Mouse (Mus musculus) gastrocnemius, adult 18-20 months (tissue): Measurements from ENCODE around the gene Nos1ap. TPM values are rescaled to one million over a fixed set of nuclear protein-coding genes. Genes with fewer than 3 reads are reported as not detected.
A peak's percentile ranks its signal among the peaks of the same experiment; 100 is the strongest.

ENCODE experiments used
- DNase-seq: peaks from one replicate; pipeline ENCODE4 v3.0.0; 2021; ENCODE audit warnings: low spot score
- total RNA-seq, 2 experiments: library from RNA; stranded (reverse); gene quantifications; 2 replicates each; pipeline ENCODE4 v1.2.3; 2021

Gene Nos1ap
- total RNA-seq, 2 experiments from 2014 or later, result 1.4 to 1.5 TPM

- no peak for DNase-seq
These were observed 290.2 kb downstream of the Nos1ap start for GRCm38 (mm10) chr1:170299496-170299895.

- no peak for DNase-seq
These were observed 294.7 kb downstream of the Nos1ap start for GRCm38 (mm10) chr1:170294786-170295570.

- no peak for DNase-seq
These were observed 296.4 kb downstream of the Nos1ap start for GRCm38 (mm10) chr1:170293257-170293656.

GRCm38 (mm10) chr1:170292239-170292951, 297.3 kb downstream of the Nos1ap start:
- peak; percentile 33 for DNase-seq

- DNase-seq, result no peak
These were observed 307.1 kb downstream of the Nos1ap start for GRCm38 (mm10) chr1:170282415-170283129.

- DNase-seq, result no peak
These were observed 312.6 kb downstream of the Nos1ap start, which contains the start of gene Sh2d1b1 for GRCm38 (mm10) chr1:170277016-170277415. TSS of gene Sh2d1b1 (plus strand) at chr1:170277320.

- DNase-seq, result no peak
These were observed 316.4 kb downstream of the Nos1ap start for GRCm38 (mm10) chr1:170273252-170273651.

- DNase-seq, result no peak
These were observed 319.0 kb downstream of the Nos1ap start for GRCm38 (mm10) chr1:170270696-170271095.

GRCm38 (mm10) chr1:170270281-170270680, 319.4 kb downstream of the Nos1ap start:
- no peak for DNase-seq

GRCm38 (mm10) chr1:170255560-170255910, 334.1 kb downstream of the Nos1ap start:
- DNase-seq, result peak; percentile 78

- no peak for DNase-seq
These were observed 334.6 kb downstream of the Nos1ap start for GRCm38 (mm10) chr1:170254893-170255559.

Other genes with a start within 250 kb of the Nos1ap start
- 1 to 10 TPM; 2.8 to 3.3 TPM for gene Olfml2b, start 54.7 kb upstream of the Nos1ap start, total RNA-seq